Mouse (Mus musculus): ENCODE measurements around the gene Gm37240. TPM values are rescaled to one million over a fixed set of nuclear protein-coding genes. Genes with fewer than 3 reads are reported as not detected.

The Gm37240 gene
- polyA plus RNA-seq, 1 experiment from 2014 or later: 0.43 TPM

DNA sequence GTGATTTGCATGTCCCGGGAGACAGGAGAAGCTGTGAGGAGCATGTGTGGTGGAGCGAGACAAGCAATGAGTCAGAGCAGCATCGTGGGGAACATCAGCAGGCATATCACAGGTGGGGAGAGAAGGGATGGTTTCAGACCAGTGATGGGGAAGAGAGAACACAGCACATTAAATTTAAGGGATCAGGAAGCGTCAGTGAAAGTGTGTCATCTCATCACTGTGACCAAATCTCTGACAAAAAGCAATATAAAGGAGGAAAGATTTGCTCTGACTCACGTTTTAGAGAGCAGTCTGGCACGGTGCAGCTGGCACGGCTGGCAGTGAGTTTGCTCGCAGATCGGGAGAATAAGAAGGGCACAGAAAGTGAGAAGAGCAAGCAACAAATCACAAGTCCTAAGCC is 592.1 kb downstream of the Gm37240 start:
- Histone ChIP-seq H3K4me1 (replicated peaks; ENCODE audit: control insufficient read depth, insufficient read depth, low read length) (no peaks in the 10 kb centered on the region), H3K4me2 (ENCODE audit: low read depth, low read length, severe bottlenecking) (no peak overlapping the region), H3K27me3 (ENCODE audit: control insufficient read depth, insufficient read depth, low read length) (no peaks in the 10 kb centered on the region), H3K27ac (ENCODE audit: low read depth, low read length) (no peak overlapping the region), H3K4me3 (ENCODE audit: low read depth, low read length) (no peak overlapping the region), H3K36me3 (ENCODE audit: control insufficient read depth, insufficient read depth, low read length) (no peaks in the 10 kb centered on the region), H3K9ac (ENCODE audit: low read length) (no peak overlapping the region), H3K9me3 (ENCODE audit: control insufficient read depth, low read length) (no peaks in the 10 kb centered on the region)
- no peak for ATAC-seq (replicated peaks; ENCODE audit: low FRiP score)
- no peak for DNase-seq (ENCODE audit: low spot score)
- 86% methylated on average over 9 of the region's 9 CpGs for WGBS

DNA sequence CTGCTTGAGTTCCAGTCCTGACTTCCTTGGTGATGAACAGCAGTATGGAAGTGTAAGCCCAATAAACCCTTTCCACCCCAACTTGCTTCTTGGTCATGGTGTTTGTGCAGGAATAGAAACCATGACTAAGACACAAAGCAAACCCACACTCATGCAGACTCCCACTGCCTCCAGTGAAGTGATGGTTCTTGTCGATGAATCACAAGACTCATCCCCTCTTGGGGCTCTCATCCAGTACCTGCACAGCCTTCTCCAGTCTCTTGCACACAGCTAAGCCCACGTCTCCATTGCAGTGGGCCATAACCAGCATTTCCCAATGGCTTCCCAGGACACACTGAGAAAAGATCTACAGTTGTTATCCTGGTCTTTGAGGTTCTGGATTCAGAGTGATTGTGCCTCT is 599.7 kb downstream of the Gm37240 start:
- Histone ChIP-seq H3K4me3 (ENCODE audit: low read depth, low read length) (no peak overlapping the region), H3K4me1 (replicated peaks; ENCODE audit: control insufficient read depth, insufficient read depth, low read length) (no peaks in the 10 kb centered on the region), H3K9ac (ENCODE audit: low read length) (no peak overlapping the region), H3K36me3 (ENCODE audit: control insufficient read depth, insufficient read depth, low read length) (no peaks in the 10 kb centered on the region), H3K27ac (ENCODE audit: low read depth, low read length) (no peak overlapping the region), H3K27me3 (ENCODE audit: control insufficient read depth, insufficient read depth, low read length) (no peaks in the 10 kb centered on the region), H3K9me3 (ENCODE audit: control insufficient read depth, low read length) (no peaks in the 10 kb centered on the region), H3K4me2 (ENCODE audit: low read depth, low read length, severe bottlenecking) (no peak overlapping the region)
- 68% methylated on average over 2 of the region's 2 CpGs for WGBS
- ATAC-seq (replicated peaks; ENCODE audit: low FRiP score) (no peak), DNase-seq (ENCODE audit: low spot score) (no peak)

GRCm38 (mm10) chr3:85284483-85284882 is 602.8 kb downstream of the Gm37240 start:
- Histone ChIP-seq H3K9me3 (ENCODE audit: control insufficient read depth, low read length) (no peaks in the 10 kb centered on the region), H3K27me3 (ENCODE audit: control insufficient read depth, insufficient read depth, low read length) (no peaks in the 10 kb centered on the region), H3K4me3 (ENCODE audit: low read depth, low read length) (no peak overlapping the region), H3K36me3 (ENCODE audit: control insufficient read depth, insufficient read depth, low read length) (no peaks in the 10 kb centered on the region), H3K9ac (ENCODE audit: low read length) (no peak overlapping the region), H3K27ac (ENCODE audit: low read depth, low read length) (no peak overlapping the region), H3K4me1 (replicated peaks; ENCODE audit: control insufficient read depth, insufficient read depth, low read length) (no peaks in the 10 kb centered on the region), H3K4me2 (ENCODE audit: low read depth, low read length, severe bottlenecking) (no peak overlapping the region)
- DNase-seq (ENCODE audit: low spot score): no peak
- WGBS: 86% methylated on average over 2 of the region's 2 CpGs
- no peak for ATAC-seq (replicated peaks; ENCODE audit: low FRiP score)

DNA sequence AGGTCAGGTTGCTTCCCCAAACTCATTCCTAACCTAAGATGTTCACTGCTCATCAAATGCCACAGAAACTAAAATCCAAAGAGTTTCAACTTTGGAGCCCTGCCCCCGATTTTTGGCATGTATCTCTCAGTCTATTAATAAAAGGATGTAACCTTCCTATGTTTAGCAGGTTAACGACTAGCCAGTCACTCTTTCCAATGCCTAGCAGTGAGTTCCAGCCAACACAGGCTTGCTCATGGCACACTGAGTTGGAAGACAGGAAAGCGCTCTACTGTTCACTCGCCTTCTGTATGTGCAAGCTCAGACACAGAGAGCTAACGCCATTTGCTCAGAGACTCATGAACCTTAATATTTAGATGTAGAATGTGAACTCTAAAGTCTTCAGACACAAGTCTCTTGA is 604.5 kb downstream of the Gm37240 start:
- H3K4me1 ChIP-seq (replicated peaks; ENCODE audit: control insufficient read depth, insufficient read depth, low read length): no peaks in the 10 kb centered on the region
- H3K4me3 ChIP-seq (ENCODE audit: low read depth, low read length): no peak overlapping the region
- H3K27ac ChIP-seq (ENCODE audit: low read depth, low read length): no peak overlapping the region
- no peak for DNase-seq (ENCODE audit: low spot score)
- ATAC-seq (replicated peaks; ENCODE audit: low FRiP score): no peak
- H3K36me3 ChIP-seq (ENCODE audit: control insufficient read depth, insufficient read depth, low read length): no peaks in the 10 kb centered on the region
- no peak overlapping the region for H3K4me2 ChIP-seq (ENCODE audit: low read depth, low read length, severe bottlenecking)
- no peak overlapping the region for H3K9ac ChIP-seq (ENCODE audit: low read length)
- WGBS: 87% methylated on average over 5 of the region's 5 CpGs
- no peaks in the 10 kb centered on the region for H3K27me3 ChIP-seq (ENCODE audit: control insufficient read depth, insufficient read depth, low read length)
- no peaks in the 10 kb centered on the region for H3K9me3 ChIP-seq (ENCODE audit: control insufficient read depth, low read length)

GRCm38 (mm10) chr3:85275075-85275474 is 612.2 kb downstream of the Gm37240 start:
- no peak for ATAC-seq (replicated peaks; ENCODE audit: low FRiP score)
- Histone ChIP-seq H3K4me2 (ENCODE audit: low read depth, low read length, severe bottlenecking) (no peak overlapping the region), H3K4me1 (replicated peaks; ENCODE audit: control insufficient read depth, insufficient read depth, low read length) (no peaks in the 10 kb centered on the region), H3K9me3 (ENCODE audit: control insufficient read depth, low read length) (no peaks in the 10 kb centered on the region), H3K27me3 (ENCODE audit: control insufficient read depth, insufficient read depth, low read length) (no peaks in the 10 kb centered on the region), H3K36me3 (ENCODE audit: control insufficient read depth, insufficient read depth, low read length) (no peaks in the 10 kb centered on the region), H3K27ac (ENCODE audit: low read depth, low read length) (no peak overlapping the region), H3K9ac (ENCODE audit: low read length) (no peak overlapping the region), H3K4me3 (ENCODE audit: low read depth, low read length) (no peak overlapping the region)
- DNase-seq (ENCODE audit: low spot score): peak; percentile 54
- 42% methylated on average over 10 of the region's 10 CpGs for WGBS

DNA sequence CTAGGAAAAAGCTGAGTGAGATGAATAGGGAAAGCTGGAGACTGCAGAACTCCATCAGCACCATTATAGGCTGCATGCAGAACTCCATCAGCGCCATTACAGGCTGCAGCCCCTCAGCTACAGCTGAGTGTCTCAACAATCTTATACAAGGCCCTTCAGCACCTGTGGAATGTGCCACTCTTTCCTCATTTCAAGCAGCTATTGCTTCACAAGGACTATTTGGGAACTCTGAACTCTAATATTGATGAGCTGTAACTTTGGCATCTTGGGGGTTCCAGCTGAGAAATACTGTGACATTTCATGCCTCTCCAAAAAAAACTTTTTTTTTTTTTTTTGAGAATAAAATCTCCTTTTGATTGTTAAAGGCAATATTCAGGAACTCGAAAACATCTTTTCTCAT is 615.8 kb downstream of the Gm37240 start:
- no peak for ATAC-seq (replicated peaks; ENCODE audit: low FRiP score)
- no peak overlapping the region for H3K4me2 ChIP-seq (ENCODE audit: low read depth, low read length, severe bottlenecking)

GRCm38 (mm10) chr3:85264963-85265362 is 622.4 kb downstream of the Gm37240 start:
- no peaks in the 10 kb centered on the region for H3K4me1 ChIP-seq (replicated peaks; ENCODE audit: control insufficient read depth, insufficient read depth, low read length)
- no peaks in the 10 kb centered on the region for H3K27me3 ChIP-seq (ENCODE audit: control insufficient read depth, insufficient read depth, low read length)
- no peak overlapping the region for H3K4me2 ChIP-seq (ENCODE audit: low read depth, low read length, severe bottlenecking)
- no peaks in the 10 kb centered on the region for H3K36me3 ChIP-seq (ENCODE audit: control insufficient read depth, insufficient read depth, low read length)
- 94% methylated on average over 2 of the region's 2 CpGs for WGBS
- no peaks in the 10 kb centered on the region for H3K9me3 ChIP-seq (ENCODE audit: control insufficient read depth, low read length)
- H3K27ac ChIP-seq (ENCODE audit: low read depth, low read length): no peak overlapping the region
- DNase-seq (ENCODE audit: low spot score) (no peak), ATAC-seq (replicated peaks; ENCODE audit: low FRiP score) (no peak)
- no peak overlapping the region for H3K9ac ChIP-seq (ENCODE audit: low read length)
- no peak overlapping the region for H3K4me3 ChIP-seq (ENCODE audit: low read depth, low read length)

More for the DNA sequence above, 615.8 kb downstream of the Gm37240 start:
- H3K4me1 ChIP-seq (replicated peaks; ENCODE audit: control insufficient read depth, insufficient read depth, low read length): no peaks in the 10 kb centered on the region
- 85% methylated on average over 2 of the region's 2 CpGs for WGBS
- no peak overlapping the region for H3K9ac ChIP-seq (ENCODE audit: low read length)
- no peak for DNase-seq (ENCODE audit: low spot score)
- no peaks in the 10 kb centered on the region for H3K9me3 ChIP-seq (ENCODE audit: control insufficient read depth, low read length)
- H3K27me3 ChIP-seq (ENCODE audit: control insufficient read depth, insufficient read depth, low read length): no peaks in the 10 kb centered on the region
- no peaks in the 10 kb centered on the region for H3K36me3 ChIP-seq (ENCODE audit: control insufficient read depth, insufficient read depth, low read length)
- H3K4me3 ChIP-seq (ENCODE audit: low read depth, low read length): no peak overlapping the region
- no peak overlapping the region for H3K27ac ChIP-seq (ENCODE audit: low read depth, low read length)

DNA sequence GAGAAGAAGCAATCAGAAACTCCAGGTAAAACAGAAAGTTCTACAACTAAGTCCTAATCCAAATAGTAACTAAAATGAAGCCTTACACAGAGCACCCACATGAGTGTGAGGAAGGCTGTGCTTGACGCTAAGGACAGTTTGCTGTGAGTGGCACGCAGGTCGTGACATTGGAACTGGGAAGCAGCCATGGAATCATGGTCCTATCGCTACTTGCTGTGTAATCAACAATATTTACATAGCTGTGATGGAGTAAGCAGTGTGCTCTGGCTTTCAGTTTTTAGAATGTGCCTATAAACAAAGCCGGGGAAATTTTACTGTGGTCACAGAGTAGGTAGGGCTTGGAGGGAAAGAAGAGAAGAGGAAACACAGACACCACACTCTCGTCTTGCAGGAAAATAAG is 622.8 kb downstream of the Gm37240 start:
- no peaks in the 10 kb centered on the region for H3K36me3 ChIP-seq (ENCODE audit: control insufficient read depth, insufficient read depth, low read length)
- no peak for ATAC-seq (replicated peaks; ENCODE audit: low FRiP score)
- no peak overlapping the region for H3K4me2 ChIP-seq (ENCODE audit: low read depth, low read length, severe bottlenecking)
- no peaks in the 10 kb centered on the region for H3K27me3 ChIP-seq (ENCODE audit: control insufficient read depth, insufficient read depth, low read length)
- no peak overlapping the region for H3K9ac ChIP-seq (ENCODE audit: low read length)
- no peaks in the 10 kb centered on the region for H3K4me1 ChIP-seq (replicated peaks; ENCODE audit: control insufficient read depth, insufficient read depth, low read length)
- no peak overlapping the region for H3K4me3 ChIP-seq (ENCODE audit: low read depth, low read length)
- 89% methylated on average over 6 of the region's 6 CpGs for WGBS
- H3K27ac ChIP-seq (ENCODE audit: low read depth, low read length): no peak overlapping the region
- no peaks in the 10 kb centered on the region for H3K9me3 ChIP-seq (ENCODE audit: control insufficient read depth, low read length)
- no peak for DNase-seq (ENCODE audit: low spot score)

DNA sequence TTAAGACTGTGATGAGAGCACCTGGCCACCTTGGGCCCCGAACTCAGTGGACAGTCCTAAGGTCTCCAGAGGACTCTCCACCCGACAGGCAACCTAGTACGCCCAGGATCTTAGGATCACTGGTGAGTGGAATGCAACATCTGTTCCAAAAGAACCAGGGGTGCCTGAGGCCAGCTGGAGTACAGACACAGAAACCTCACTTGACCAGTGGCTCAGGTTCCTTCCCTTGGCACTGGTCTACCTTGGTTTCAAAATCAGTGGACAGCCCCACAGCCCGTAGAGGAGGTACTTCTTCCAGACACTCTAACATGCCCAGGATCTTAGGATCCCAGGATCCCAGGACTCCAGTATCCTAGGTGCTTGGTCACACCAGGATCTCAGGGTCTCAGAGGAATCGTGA is 632.8 kb downstream of the Gm37240 start:
- Histone ChIP-seq H3K36me3 (ENCODE audit: control insufficient read depth, insufficient read depth, low read length) (no peaks in the 10 kb centered on the region), H3K4me1 (replicated peaks; ENCODE audit: control insufficient read depth, insufficient read depth, low read length) (no peaks in the 10 kb centered on the region)
- ATAC-seq (replicated peaks; ENCODE audit: low FRiP score): no peak

More for the DNA sequence above, 632.8 kb downstream of the Gm37240 start:
- H3K27me3 ChIP-seq (ENCODE audit: control insufficient read depth, insufficient read depth, low read length): no peaks in the 10 kb centered on the region
- H3K9ac ChIP-seq (ENCODE audit: low read length): no peak overlapping the region
- no peak for DNase-seq (ENCODE audit: low spot score)
- WGBS: 88% methylated on average over 5 of the region's 5 CpGs
- no peak overlapping the region for H3K4me2 ChIP-seq (ENCODE audit: low read depth, low read length, severe bottlenecking)
- no peak overlapping the region for H3K27ac ChIP-seq (ENCODE audit: low read depth, low read length)
- H3K9me3 ChIP-seq (ENCODE audit: control insufficient read depth, low read length): no peaks in the 10 kb centered on the region
- H3K4me3 ChIP-seq (ENCODE audit: low read depth, low read length): no peak overlapping the region

All from forebrain, embryonic 11.5 days (tissue).